Mouse (Mus musculus) liver, adult 2 months (tissue): Measurements from ENCODE around the gene Spata31d1d.
"Not testable (repeated sequence)": the region's sequence is repeated elsewhere in the genome, so short reads cannot be mapped to it uniquely, and the experiment has no call there.

Experiments
- CTCF ChIP-seq: fragments of 200-500 bp; IDR thresholded peaks from 2 replicates; pipeline ENCODE4 v1.5.1; 2011; ENCODE audit warnings: low read depth, low read length, control low read depth
- POLR2A ChIP-seq: fragments of 200-500 bp; IDR thresholded peaks from 2 replicates; pipeline ENCODE4 v1.6.1; 2011; ENCODE audit warnings: low read length, control low read depth; ENCODE audit not compliant: insufficient read depth; ENCODE audit errors: extremely low read depth

- not testable (repeated sequence) for TF ChIP-seq CTCF, POLR2A
These were observed 12.6 kb downstream of the Spata31d1d start for GRCm38 (mm10) chr13:59718857-59719440.
